Mouse (Mus musculus): Measurements from ENCODE around the gene Acsf2.

GRCm38 (mm10) chr11:94548041-94548784 is 53.5 kb downstream of the Acsf2 start:
- TF ChIP-seq NELFE (IDR thresholded peaks at IDR 0.05; ENCODE audit: low read depth, low read length) (no peak), CTCF (conservative IDR thresholded peaks at IDR 0.05 in 1 of 2, IDR thresholded peaks at IDR 0.05 in 1 of 2; ENCODE audit: low read depth in 2 of 2, low read length in 2 of 2) (no peak), POLR2A (IDR thresholded peaks at IDR 0.05; ENCODE audit: low read depth, low read length) (no peak), MAFK (IDR thresholded peaks at IDR 0.05; ENCODE audit: insufficient replicate concordance, low read length) (no peak), E2F4 (IDR thresholded peaks at IDR 0.05; ENCODE audit: insufficient replicate concordance, low read depth, low read length) (no peak), MYC (IDR thresholded peaks at IDR 0.05; ENCODE audit: low read depth, low read length) (no peak), EP300 (IDR thresholded peaks at IDR 0.05; ENCODE audit: low read length) (no peak)
